Mouse (Mus musculus): ENCODE data around the gene Ercc5. TPM values are rescaled to one million over a fixed set of nuclear protein-coding genes. Genes with fewer than 3 reads are reported as not detected.
A peak's percentile ranks its signal among the peaks of the same experiment; 100 is the strongest.

Gene Ercc5
- polyA plus RNA-seq, 1 experiment from 2014 or later: 31.1 TPM

DNA sequence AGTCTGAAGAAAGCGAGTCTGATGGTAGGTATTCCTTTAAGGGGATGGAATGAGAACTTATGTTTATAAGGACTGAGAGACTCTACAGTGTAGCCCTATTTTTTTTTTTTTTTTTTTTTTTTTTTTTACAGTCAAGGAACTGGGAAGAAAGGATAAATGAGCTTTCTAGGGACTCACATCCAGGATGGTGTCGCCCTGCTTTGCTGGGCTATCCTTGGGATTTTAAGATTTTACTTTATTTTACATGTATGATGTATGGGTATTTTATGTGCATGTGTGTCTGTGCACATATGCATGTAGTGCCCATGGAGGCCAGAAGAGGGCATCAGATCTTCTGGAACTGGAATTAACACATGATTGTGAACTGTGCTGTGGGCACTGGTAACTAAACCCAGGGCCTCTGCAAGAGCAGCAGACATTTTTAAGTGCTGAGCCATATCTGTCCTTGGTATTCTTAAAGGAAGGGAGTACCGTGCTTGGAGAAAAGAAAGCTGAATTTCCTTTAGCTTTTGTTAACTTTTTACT is 20.4 kb downstream of the Ercc5 start:
- Histone ChIP-seq H3K4me1 (replicated peaks; ENCODE audit: control insufficient read depth, insufficient read depth, low read length) (no peaks in the 10 kb centered on the region), H3K4me3 (replicated peaks; ENCODE audit: low read length) (no peak overlapping the region), H3K9ac (no peak overlapping the region), H3K27me3 (ENCODE audit: control insufficient read depth, insufficient read depth, low read length) (no peaks in the 10 kb centered on the region), H3K36me3 (replicated peaks; ENCODE audit: control insufficient read depth, insufficient read depth) (peaks cover 89% of the 10 kb centered on the region), H3K4me2 (replicated peaks) (no peak overlapping the region), H3K9me3 (ENCODE audit: control insufficient read depth, low read length) (peaks cover 8% of the 10 kb centered on the region; the same call in 1 of the 2 replicates), H3K27ac (no peak overlapping the region)
- no peak for ATAC-seq (ENCODE audit: low FRiP score)
- 98% methylated on average over 3 of the region's 3 CpGs for WGBS
- no peak for DNase-seq (ENCODE audit: low spot score)

- peaks cover 89% of the 10 kb centered on the region for H3K36me3 ChIP-seq (replicated peaks; ENCODE audit: control insufficient read depth, insufficient read depth)
- no peak for DNase-seq (ENCODE audit: low spot score)
- peaks cover 8% of the 10 kb centered on the region; the same call in 1 of the 2 replicates for H3K9me3 ChIP-seq (ENCODE audit: control insufficient read depth, low read length)
- no peak for ATAC-seq (ENCODE audit: low FRiP score)
- no peaks in the 10 kb centered on the region for H3K4me1 ChIP-seq (replicated peaks; ENCODE audit: control insufficient read depth, insufficient read depth, low read length)
- no peak overlapping the region for H3K4me2 ChIP-seq (replicated peaks)
- WGBS: 96% methylated on average over 4 of the region's 4 CpGs
- no peaks in the 10 kb centered on the region for H3K27me3 ChIP-seq (ENCODE audit: control insufficient read depth, insufficient read depth, low read length)
- H3K4me3 ChIP-seq (replicated peaks; ENCODE audit: low read length): no peak overlapping the region
- H3K27ac ChIP-seq: no peak overlapping the region
- H3K9ac ChIP-seq: no peak overlapping the region
Observed at GRCm38 (mm10) chr1:44172656-44173055, 25.1 kb downstream of the Ercc5 start.

GRCm38 (mm10) chr1:44173903-44174302 is 26.4 kb downstream of the Ercc5 start:
- H3K4me3 ChIP-seq (replicated peaks; ENCODE audit: low read length): no peak overlapping the region
- ATAC-seq (ENCODE audit: low FRiP score) (no peak), DNase-seq (ENCODE audit: low spot score) (no peak)
- H3K9ac ChIP-seq: no peak overlapping the region
- H3K36me3 ChIP-seq (replicated peaks; ENCODE audit: control insufficient read depth, insufficient read depth): peaks cover 90% of the 10 kb centered on the region
- H3K4me2 ChIP-seq (replicated peaks): no peak overlapping the region
- no peak overlapping the region for H3K27ac ChIP-seq
- no peaks in the 10 kb centered on the region for H3K27me3 ChIP-seq (ENCODE audit: control insufficient read depth, insufficient read depth, low read length)
- peaks cover 8% of the 10 kb centered on the region; the same call in 1 of the 2 replicates for H3K9me3 ChIP-seq (ENCODE audit: control insufficient read depth, low read length)
- WGBS: 87% methylated on average over 8 of the region's 8 CpGs
- no peaks in the 10 kb centered on the region for H3K4me1 ChIP-seq (replicated peaks; ENCODE audit: control insufficient read depth, insufficient read depth, low read length)

- H3K36me3 ChIP-seq (replicated peaks; ENCODE audit: control insufficient read depth, insufficient read depth): peaks cover 89% of the 10 kb centered on the region
- 96% methylated on average over 5 of the region's 5 CpGs for WGBS
- DNase-seq (ENCODE audit: low spot score) (no peak), ATAC-seq (ENCODE audit: low FRiP score) (no peak)
- H3K27me3 ChIP-seq (ENCODE audit: control insufficient read depth, insufficient read depth, low read length): no peaks in the 10 kb centered on the region
- H3K4me2 ChIP-seq (replicated peaks): no peak overlapping the region
- no peak overlapping the region for H3K27ac ChIP-seq
- no peak overlapping the region for H3K9ac ChIP-seq
- no peaks in the 10 kb centered on the region for H3K4me1 ChIP-seq (replicated peaks; ENCODE audit: control insufficient read depth, insufficient read depth, low read length)
- H3K4me3 ChIP-seq (replicated peaks; ENCODE audit: low read length): no peak overlapping the region
- no peaks in the 10 kb centered on the region for H3K9me3 ChIP-seq (ENCODE audit: control insufficient read depth, low read length)
Observed at GRCm38 (mm10) chr1:44178086-44178485, 30.5 kb downstream of the Ercc5 start.

GRCm38 (mm10) chr1:44186396-44186795 is 38.9 kb downstream of the Ercc5 start:
- no peak overlapping the region for H3K4me2 ChIP-seq (replicated peaks)
- H3K4me1 ChIP-seq (replicated peaks; ENCODE audit: control insufficient read depth, insufficient read depth, low read length): no peaks in the 10 kb centered on the region
- ATAC-seq (ENCODE audit: low FRiP score) (no peak), DNase-seq (ENCODE audit: low spot score) (no peak)
- peaks cover 17% of the 10 kb centered on the region for H3K36me3 ChIP-seq (replicated peaks; ENCODE audit: control insufficient read depth, insufficient read depth)
- no peaks in the 10 kb centered on the region for H3K27me3 ChIP-seq (ENCODE audit: control insufficient read depth, insufficient read depth, low read length)
- H3K27ac ChIP-seq: no peak overlapping the region
- H3K4me3 ChIP-seq (replicated peaks; ENCODE audit: low read length): no peak overlapping the region
- no peaks in the 10 kb centered on the region for H3K9me3 ChIP-seq (ENCODE audit: control insufficient read depth, low read length)
- H3K9ac ChIP-seq: no peak overlapping the region

DNA sequence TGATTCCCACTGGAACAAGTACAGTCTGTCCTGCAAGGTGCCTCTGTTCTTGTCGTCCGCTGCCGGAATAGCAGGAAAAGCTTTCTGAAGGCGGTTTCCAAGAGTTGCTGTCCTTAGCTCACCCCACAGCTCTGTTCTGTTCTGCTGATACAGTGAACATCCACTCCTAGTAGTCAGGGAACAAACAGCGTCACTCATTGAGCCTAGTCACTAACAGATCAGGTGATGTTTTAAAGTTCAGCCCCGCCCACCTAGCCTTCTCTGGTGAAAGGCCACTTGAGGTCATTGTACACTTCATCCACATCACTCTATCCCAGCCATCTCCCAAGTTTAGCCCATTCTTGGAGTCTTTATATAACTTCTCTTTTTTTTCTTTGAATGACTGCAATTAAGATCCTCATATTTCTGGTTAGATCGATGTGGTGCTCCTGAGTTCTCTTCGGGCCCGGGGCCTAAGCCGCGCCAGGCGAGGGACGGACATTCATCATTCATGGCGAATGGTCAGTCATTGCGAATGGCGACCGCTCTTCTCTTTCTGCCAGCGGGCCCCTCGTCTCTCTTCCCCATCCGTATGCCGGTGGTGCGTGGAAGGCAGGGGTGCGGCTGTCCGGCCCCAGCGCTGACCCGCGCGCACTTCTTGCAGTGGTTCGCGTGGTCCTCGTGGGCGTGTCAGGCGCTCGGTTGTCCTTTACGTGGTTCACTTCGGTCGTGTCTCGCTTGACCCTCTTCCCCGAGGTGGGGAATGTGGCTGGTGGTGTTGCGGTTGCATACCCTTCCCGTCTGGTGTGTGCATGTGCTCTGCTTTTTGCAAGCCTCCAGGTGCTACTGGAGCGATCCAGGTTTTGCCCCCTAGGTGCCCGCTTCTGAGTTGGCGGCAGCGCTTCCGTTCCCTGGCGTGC is 51.0 kb downstream of the Ercc5 start:
- ATAC-seq (ENCODE audit: low FRiP score): peak; percentile 61
- Histone ChIP-seq H3K27me3 (ENCODE audit: control insufficient read depth, insufficient read depth, low read length) (no peaks in the 10 kb centered on the region), H3K9ac (peak overlapping the region; percentile 54), H3K36me3 (replicated peaks; ENCODE audit: control insufficient read depth, insufficient read depth) (no peaks in the 10 kb centered on the region), H3K4me1 (replicated peaks; ENCODE audit: control insufficient read depth, insufficient read depth, low read length) (no peaks in the 10 kb centered on the region), H3K4me3 (replicated peaks; ENCODE audit: low read length) (peak overlapping the region; percentile 45), H3K4me2 (replicated peaks) (peak overlapping the region; percentile 93), H3K27ac (no peak overlapping the region), H3K9me3 (ENCODE audit: control insufficient read depth, low read length) (no peaks in the 10 kb centered on the region)
- DNase-seq (ENCODE audit: low spot score): no peak
- WGBS: 18% methylated on average over 47 of the region's 47 CpGs

DNA sequence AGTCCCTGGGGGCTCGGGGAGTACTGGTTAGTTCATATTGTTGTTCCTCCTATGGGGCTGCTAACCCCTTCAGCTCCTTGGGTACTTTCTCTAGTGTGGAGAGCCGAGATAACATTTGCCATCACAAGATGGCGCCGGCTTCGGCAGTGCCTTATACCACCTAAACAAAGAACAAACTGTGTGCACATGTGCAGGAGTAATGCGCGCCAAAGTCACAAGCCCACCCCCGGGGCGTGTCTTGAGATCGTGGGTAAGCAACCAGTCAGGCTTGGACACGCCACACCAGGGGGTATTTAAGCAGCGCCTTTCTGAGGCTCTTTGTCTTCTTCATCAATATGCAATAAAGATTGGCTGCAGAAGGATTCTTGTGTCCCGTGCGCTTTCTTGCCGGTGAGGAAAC is 55.3 kb downstream of the Ercc5 start:
- no peaks in the 10 kb centered on the region for H3K27me3 ChIP-seq (ENCODE audit: control insufficient read depth, insufficient read depth, low read length)
- no peaks in the 10 kb centered on the region for H3K36me3 ChIP-seq (replicated peaks; ENCODE audit: control insufficient read depth, insufficient read depth)
- DNase-seq (ENCODE audit: low spot score): no peak
- H3K27ac ChIP-seq: no peak overlapping the region
- H3K9me3 ChIP-seq (ENCODE audit: control insufficient read depth, low read length): no peaks in the 10 kb centered on the region
- H3K4me2 ChIP-seq (replicated peaks): no peak overlapping the region
- 86% methylated on average over 15 of the region's 15 CpGs for WGBS
- H3K4me1 ChIP-seq (replicated peaks; ENCODE audit: control insufficient read depth, insufficient read depth, low read length): no peaks in the 10 kb centered on the region
- H3K9ac ChIP-seq: no peak overlapping the region
- no peak for ATAC-seq (ENCODE audit: low FRiP score)
- H3K4me3 ChIP-seq (replicated peaks; ENCODE audit: low read length): no peak overlapping the region

DNA sequence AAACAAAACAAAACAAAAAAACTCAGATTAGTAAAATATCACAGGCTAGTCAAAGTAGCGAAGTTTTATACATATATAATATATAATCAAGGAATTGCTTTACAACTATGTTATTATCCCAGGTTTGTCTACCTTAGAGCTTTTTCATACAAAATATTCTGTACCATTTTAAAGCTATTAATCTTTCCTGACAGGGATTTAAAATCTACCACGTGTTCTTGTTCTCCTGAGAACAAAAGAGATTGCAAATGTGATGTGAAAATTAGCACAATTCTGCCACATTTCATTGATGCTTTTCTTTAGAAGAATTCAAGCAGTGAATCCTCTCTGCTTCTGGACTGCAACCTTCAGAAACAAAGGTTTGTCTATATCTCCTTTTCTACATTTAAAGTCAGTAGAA is 66.9 kb downstream of the Ercc5 start:
- H3K9ac ChIP-seq: no peak overlapping the region
- DNase-seq (ENCODE audit: low spot score): no peak
- 51% methylated on average over 2 of the region's 2 CpGs for WGBS

DNA sequence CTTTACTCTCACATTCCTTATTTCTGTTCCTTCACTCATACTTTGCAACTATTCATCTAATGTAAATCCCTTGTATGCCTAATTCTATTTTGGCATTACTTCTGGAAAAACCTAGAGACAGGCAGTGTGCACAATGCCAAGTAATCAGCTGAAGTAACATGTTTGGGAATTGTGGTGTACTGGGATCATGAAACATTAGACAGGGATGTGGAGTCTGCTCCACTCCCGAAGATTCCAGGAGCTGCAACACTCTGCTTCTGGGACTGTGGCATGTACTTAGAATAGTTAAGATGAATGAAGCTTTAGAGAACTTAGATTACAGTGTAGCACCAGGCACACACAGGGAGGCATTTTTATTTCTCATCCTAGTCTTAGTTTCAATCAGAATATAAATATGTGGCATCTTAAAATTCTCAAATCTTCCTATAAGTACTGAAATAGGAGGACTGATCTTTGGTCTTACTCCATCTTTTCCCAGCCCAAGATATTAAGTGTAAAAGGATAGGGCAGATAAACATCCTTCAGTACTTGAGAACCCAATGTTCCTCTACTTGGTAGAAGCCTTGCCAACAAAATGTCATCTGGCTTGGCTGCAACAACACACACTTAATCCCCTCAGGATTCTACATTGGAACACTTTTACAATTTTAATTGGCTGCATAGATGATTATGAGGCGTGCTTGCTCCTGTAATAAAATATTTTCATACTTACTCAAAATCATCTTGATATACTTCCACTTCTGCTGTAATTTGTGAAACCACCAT is 69.0 kb downstream of the Ercc5 start:
- no peak overlapping the region for H3K27ac ChIP-seq
- no peak overlapping the region for H3K9ac ChIP-seq
- 85% methylated on average over 2 of the region's 2 CpGs for WGBS
- no peak overlapping the region for H3K4me3 ChIP-seq (replicated peaks; ENCODE audit: low read length)
- H3K27me3 ChIP-seq (ENCODE audit: control insufficient read depth, insufficient read depth, low read length): no peaks in the 10 kb centered on the region
- H3K4me2 ChIP-seq (replicated peaks): no peak overlapping the region
- no peaks in the 10 kb centered on the region for H3K4me1 ChIP-seq (replicated peaks; ENCODE audit: control insufficient read depth, insufficient read depth, low read length)
- no peak for ATAC-seq (ENCODE audit: low FRiP score)
- no peaks in the 10 kb centered on the region for H3K9me3 ChIP-seq (ENCODE audit: control insufficient read depth, low read length)
- no peaks in the 10 kb centered on the region for H3K36me3 ChIP-seq (replicated peaks; ENCODE audit: control insufficient read depth, insufficient read depth)
- no peak for DNase-seq (ENCODE audit: low spot score)

More for the DNA sequence above, 66.9 kb downstream of the Ercc5 start:
- Histone ChIP-seq H3K9me3 (ENCODE audit: control insufficient read depth, low read length) (no peaks in the 10 kb centered on the region), H3K27me3 (ENCODE audit: control insufficient read depth, insufficient read depth, low read length) (no peaks in the 10 kb centered on the region), H3K4me1 (replicated peaks; ENCODE audit: control insufficient read depth, insufficient read depth, low read length) (no peaks in the 10 kb centered on the region), H3K27ac (no peak overlapping the region), H3K36me3 (replicated peaks; ENCODE audit: control insufficient read depth, insufficient read depth) (no peaks in the 10 kb centered on the region), H3K4me2 (replicated peaks) (no peak overlapping the region), H3K4me3 (replicated peaks; ENCODE audit: low read length) (no peak overlapping the region)
- ATAC-seq (ENCODE audit: low FRiP score): no peak

Data from hindbrain, embryonic 14.5 days (tissue).